Mouse (Mus musculus) WW6 (cell line): ENCODE results near the gene Psmb6.
"Not testable (repeated sequence)": the region's sequence is repeated elsewhere in the genome, so short reads cannot be mapped to it uniquely, and the experiment has no call there.

ENCODE experiments used
- DNase-seq: peaks from one replicate; pipeline ENCODE4 v3.0.0-alpha.2; 2013; ENCODE audit warnings: low read depth, low spot score

The Psmb6 gene

GRCm38 (mm10) chr11:70523306-70523989 is 1.7 kb upstream of the Psmb6 start:
- not testable (repeated sequence) for DNase-seq

GRCm38 (mm10) chr11:70524782-70525181 is 385 bp upstream of the Psmb6 start:
- DNase-seq = no peak

- DNase-seq = no peak
Measured at GRCm38 (mm10) chr11:70525726-70526125, 559 bp downstream of the Psmb6 start.

DNA sequence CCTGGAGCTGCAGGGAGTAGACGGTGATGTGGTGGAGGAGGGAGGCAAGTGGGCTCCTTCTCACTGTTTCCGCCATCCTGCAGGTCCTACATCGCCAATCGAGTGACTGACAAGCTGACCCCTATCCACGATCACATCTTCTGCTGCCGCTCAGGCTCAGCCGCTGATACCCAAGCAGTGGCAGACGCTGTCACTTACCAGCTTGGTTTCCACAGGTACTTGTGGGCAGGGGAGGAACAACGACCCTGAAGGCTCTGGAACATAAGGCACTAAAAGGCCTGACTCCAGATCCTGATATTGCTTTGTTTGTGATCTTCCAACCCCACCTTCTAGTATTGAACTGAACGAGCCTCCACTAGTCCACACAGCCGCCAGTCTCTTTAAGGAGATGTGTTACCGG is 1.0 kb downstream of the Psmb6 start:
- no peak for DNase-seq

DNA sequence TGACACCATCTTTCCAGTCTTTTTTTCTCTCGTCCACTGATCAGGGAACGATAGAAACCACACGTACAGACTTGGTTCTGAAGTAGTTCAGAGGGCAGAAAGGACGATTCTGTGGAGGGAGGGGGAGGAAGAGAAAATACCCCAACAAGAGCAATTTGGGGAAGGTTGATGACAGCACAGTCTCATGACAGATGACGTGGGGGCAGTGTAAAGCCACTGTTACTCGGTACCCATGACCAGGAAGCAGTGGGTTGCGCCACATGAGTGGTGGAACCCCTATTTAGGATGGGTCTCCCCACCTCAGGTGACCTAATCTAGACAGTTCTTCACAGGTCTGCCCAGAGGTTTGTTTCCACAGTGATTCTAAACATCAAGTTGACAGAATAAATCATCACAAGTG is 3.4 kb downstream of the Psmb6 start:
- DNase-seq = no peak

DNA sequence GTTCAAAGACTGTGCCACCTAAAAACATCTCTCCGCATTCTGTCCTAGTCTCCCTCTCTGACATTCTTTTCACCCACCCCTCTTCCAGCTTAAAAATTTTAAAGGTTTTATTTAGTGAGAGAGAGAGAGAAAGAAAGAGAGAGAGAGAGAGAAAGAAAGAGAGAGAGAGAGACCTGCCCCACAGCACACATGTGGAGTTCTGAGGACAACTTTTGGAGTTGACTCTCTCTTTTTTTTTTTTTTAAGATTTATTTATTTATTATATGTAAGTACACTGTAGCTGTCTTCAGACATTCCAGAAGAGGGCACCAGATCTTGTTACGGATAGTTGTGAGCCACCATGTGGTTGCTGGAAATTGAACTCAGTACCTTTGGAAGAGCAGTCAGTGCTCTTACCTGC is 5.9 kb downstream of the Psmb6 start:
- DNase-seq = not testable (repeated sequence)

DNA sequence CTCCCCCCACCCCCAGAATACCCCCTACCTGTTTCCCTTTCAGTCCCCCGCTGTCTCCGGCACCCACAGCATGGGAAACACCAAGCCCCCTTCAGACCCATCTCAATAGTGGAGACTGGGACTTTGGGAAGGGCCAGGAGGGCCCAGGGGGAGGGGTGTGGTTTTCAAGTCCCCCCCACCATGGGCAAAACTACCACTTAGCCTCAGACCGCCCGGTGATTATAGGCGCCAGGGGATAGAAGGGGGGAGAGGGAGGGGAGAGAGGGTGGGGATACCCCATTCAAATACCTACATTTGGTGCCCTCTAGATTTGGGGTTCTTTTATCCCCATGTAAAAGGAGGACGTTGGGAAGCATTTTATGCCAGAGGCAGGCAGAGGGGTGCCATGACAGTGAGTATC is 7.7 kb downstream of the Psmb6 start, which contains the start of gene Gm40193:
TSS of gene Gm40193 (minus strand) at position 101 of the 400 bp plus-strand sequence.
- DNase-seq = no peak

DNA sequence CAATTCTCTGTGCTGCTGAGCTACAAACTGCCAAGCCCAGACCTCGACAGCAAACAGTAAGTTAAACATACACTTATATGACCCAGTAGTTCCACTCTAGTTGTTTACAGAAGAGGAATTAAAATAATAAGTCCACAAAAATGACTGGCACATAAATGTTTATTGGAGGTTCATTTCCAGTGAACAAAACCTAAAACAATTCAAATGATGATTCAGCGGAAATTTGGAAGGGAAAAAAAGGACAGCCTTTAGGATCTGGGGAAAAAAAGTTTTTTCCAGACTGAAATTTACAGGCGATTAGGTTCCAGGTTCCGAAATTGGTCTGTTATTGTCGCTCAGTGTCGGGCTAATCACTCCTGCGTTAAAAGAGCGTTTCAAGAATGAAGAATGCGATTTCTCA is 14.3 kb downstream of the Psmb6 start:
- DNase-seq = no peak

- peak; percentile 82 for DNase-seq
Measured at GRCm38 (mm10) chr11:70539877-70540587, 14.9 kb downstream of the Psmb6 start, which contains the start of gene Pld2. TSS of gene Pld2 (plus strand) at chr11:70540064.

DNA sequence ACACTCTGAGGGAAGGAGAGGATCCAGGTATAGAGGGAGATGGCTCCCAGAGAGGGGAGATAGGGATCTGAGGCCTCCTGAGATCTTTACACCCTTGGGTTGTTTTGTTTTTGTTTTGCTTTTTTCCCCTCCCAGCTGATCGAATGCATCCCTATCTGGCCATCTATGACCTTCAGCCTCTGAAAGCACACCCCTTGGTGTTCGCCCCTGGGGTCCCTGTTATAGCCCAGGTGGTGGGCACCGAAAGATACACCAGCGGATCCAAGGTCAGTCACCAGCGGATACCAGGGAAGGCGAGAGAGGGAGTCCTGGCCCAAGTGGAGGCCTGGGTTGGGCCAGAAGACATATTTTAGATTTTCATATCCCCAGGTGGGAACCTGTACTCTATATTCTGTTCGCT is 15.8 kb downstream of the Psmb6 start:
- DNase-seq = no peak

DNA sequence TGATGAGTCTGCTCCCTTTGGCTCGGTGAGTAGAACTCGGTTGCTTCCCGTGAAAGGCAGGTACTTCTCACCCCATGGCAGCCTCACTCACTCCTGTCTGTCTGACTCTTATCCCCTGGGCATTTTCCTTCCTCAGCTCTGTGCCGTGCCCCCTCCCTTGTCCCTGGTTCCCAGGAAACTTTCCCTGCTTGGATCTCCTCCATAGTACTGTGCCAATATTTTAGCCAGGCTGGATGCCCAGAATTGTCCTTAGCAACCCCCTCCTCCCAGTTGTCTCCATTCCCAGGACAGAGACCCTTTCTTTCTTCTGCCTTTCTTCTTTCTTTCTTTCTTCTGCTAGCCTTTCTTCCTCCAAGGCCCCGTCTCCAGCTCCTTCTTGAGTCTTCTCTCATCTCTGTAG is 16.2 kb downstream of the Psmb6 start:
- no peak for DNase-seq

GRCm38 (mm10) chr11:70544496-70544895 is 19.3 kb downstream of the Psmb6 start:
- DNase-seq = no peak

- DNase-seq = no peak
Measured at GRCm38 (mm10) chr11:70551526-70551925, 26.4 kb downstream of the Psmb6 start.

DNA sequence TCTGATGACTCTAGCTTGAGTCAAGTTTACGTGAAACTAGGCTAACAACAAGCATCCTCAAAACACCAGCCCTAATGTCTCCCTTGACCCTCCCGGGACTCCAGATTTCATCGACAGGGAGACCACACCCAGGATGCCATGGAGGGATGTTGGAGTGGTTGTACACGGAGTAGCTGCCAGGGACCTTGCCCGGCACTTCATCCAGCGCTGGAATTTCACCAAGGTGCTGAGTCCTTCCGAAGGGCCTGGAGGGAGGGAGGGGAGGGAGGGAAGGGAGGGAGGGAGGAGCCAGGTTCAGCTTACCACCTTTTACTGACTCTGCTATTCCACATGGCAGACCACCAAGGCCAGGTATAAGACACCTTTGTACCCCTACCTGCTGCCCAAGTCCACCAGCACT is 28.8 kb downstream of the Psmb6 start:
- DNase-seq = no peak

- no peak for DNase-seq
Measured at GRCm38 (mm10) chr11:70557545-70557944, 32.4 kb downstream of the Psmb6 start.

DNA sequence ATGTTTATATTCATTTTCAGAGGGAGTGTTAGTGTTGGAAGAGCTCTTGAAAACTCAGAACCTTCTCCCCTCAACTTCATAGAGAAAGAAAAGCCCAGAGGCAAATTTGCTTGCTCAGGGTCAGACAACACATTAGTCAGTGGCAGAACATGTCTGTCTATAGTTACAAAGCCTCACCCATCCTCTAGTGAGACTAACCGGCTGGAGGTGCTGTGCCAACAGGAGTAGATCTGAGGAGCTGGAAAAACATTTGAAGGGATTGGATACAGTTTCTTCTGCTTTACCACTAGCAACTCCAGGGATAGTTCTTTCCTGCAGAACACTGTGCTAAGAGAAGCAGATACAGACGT is 36.7 kb downstream of the Psmb6 start:
- DNase-seq = no peak

- DNase-seq = peak; percentile 86
Measured at GRCm38 (mm10) chr11:70562287-70562994, 37.3 kb downstream of the Psmb6 start, which contains the start of gene Mink1. TSS of gene Mink1 (plus strand) at chr11:70562881.

DNA sequence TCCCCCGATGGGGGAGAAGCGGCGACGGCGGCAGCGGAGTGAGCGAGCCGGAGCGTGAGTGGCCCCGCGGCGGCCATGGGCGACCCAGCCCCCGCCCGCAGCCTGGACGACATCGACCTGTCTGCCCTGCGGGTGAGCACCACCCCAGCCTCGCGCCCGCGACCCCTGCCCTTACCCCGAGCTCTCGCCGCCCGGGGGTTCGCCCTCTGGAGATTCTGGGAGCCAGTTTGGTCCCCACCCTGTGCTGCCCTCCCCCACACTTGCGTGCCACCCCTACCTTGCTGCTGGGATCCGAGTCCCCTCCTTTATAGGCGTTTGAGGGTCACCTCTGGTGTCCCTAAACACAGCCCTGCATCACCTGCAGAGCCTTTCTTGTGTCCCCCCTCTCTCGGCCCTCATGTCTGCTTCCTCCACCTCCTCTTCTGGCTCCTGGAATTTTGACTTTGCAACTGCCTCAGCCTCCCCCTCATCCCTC is 37.9 kb downstream of the Psmb6 start:
- DNase-seq = no peak

DNA sequence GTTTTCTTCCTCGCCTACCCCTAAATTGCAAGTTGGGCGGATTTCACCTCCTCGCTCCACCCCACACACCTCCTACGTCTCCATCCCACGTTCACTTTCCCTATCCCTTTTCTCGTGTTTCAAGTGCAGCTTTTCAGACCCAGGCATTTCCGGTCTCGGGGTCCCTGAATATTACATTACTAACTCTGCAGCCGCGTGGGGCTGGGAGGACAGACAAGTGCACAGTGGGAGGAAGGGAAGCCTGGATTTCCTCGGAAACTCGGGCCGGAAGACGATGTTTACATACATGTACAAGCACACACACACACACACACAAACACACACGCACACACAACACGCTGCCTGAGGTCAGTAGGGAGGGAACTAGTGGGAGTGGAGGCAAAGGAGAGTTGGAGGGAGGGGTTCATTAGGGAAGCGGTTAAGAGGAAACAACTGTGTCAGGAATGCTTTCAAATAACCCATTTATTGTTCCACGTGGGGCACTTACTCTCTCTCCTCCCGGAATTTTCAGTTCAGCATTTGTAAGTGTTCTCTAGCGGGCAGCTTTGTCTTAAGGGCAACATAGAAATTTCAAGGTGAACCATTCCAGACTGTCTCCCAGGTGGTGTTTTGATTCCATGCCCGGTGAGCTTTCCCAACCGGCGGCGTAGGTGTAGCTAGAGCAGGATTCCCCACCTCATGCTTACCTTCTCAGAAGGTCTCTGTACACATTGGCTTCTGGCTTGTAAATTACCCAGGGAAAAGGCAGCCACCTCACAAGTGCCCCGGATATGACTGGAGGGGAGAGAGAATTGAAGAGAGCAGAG is 38.5 kb downstream of the Psmb6 start:
- DNase-seq = no peak

- DNase-seq = no peak
Measured at GRCm38 (mm10) chr11:70564276-70564873, 39.2 kb downstream of the Psmb6 start.

GRCm38 (mm10) chr11:70566586-70566985 is 41.4 kb downstream of the Psmb6 start:
- no peak for DNase-seq
